Mouse (Mus musculus) thymus, adult 2 months (tissue): Measurements from ENCODE around the gene Arih2.

Experiments used
- CTCF ChIP-seq: fragments of 200-500 bp; IDR thresholded peaks from 2 replicates; pipeline ENCODE4 v1.5.1; 2012; ENCODE audit warnings: mild to moderate bottlenecking, control low read depth, low read length, moderate library complexity, borderline replicate concordance; ENCODE audit not compliant: control insufficient read depth, poor library complexity, insufficient read depth; ENCODE audit errors: extremely low read depth
- POLR2A ChIP-seq: fragments of 200-500 bp; IDR thresholded peaks from 2 replicates; pipeline ENCODE4 v1.6.1; 2012; ENCODE audit warnings: mild to moderate bottlenecking, low read length, control low read depth, moderate library complexity; ENCODE audit not compliant: control insufficient read depth, poor library complexity, insufficient read depth; ENCODE audit errors: extremely low read depth

DNA sequence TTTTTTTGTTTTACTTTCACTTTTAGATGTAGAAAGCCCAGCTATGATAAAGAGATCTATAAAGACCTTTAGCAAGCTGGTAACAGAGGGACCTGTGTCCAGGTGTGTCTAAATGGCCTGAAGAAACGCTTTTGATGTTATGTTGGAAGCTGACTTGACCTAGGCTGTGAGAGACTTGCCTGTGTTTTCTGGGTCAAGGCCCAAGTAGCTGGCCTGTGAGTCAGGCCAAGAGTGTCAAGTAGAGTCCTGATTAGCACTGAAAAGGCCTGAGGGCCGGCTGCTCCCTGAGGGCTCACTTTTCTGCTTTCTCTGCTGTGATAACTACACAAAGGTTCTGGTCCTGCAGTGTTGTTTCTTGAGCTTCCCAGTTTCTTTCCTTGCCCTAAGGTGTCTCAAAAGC, 38.5 kb upstream of the Arih2 start:
- no peak for TF ChIP-seq CTCF
- no peak for TF ChIP-seq POLR2A
